Comparison of ENCODE assay signal across 25 mouse cellular contexts in the genomic region with DNA sequence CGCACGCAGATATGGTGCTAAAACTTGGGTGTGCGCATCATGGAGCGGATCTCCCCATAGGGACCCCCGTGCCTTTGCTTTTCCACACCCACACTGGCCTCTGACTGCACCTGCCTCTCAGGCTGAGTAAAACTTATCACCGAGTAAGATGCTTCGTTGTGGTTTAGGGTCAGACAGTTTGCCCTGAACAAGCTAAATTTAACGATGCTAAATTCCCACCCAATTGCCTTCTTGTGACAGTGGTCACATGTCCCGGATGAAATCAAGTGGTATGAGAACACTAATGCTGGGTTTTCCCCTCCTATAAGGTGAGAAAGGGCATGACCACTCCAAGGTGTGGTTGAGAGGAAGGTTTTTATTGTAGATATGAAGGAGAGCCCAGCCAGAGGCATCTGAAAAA. TPM values are rescaled to one million over a fixed set of nuclear protein-coding genes. Genes with fewer than 3 reads are reported as not detected.
DNase-seq lines count a peak whose midpoint lies in the region; ATAC-seq and TF ChIP-seq lines count a peak whose summit lies in the region.
"Had no signal": no experiment of that assay in that cellular context is flagged by ENCODE, and none has a peak within 500 bp of the region (broad histone marks: within the 10 kb centered on the region; RNA-seq: fewer than 3 reads in every experiment).

No protein-coding gene starts in this region.

- peaks cover 5% of the 10 kb centered on the region; the same call in 1 of the 2 replicates for H3K79me2 ChIP-seq in CH12.LX (replicated peaks; ENCODE audit: control insufficient read depth, extremely low read depth, insufficient read depth, poor library complexity, severe bottlenecking)

- dilution Hi-C loops in CH12.LX (cut with MboI; ENCODE audit: extremely low pct_ligation_motif_present, extremely low pct_unique_long_range_greater_than_20kb, low sequenced_read_pairs) = no loop called here

- peak; percentile 76 for TF ChIP-seq EP300 in CH12.LX (IDR thresholded peaks at IDR 0.05; ENCODE audit: low read length)

- H3K36me3 ChIP-seq in testis, adult 2 months (ENCODE audit: control insufficient read depth, insufficient read depth, low read length) = no peaks in the 10 kb centered on the region
- no peaks in the 10 kb centered on the region for H3K36me3 ChIP-seq in CH12.LX (replicated peaks in 1 of 2; ENCODE audit: control insufficient read depth in 1 of 2, insufficient read depth in 1 of 2, low read length in 1 of 2)
- H3K36me3 ChIP-seq in hindbrain, embryonic 14.5 days (replicated peaks; ENCODE audit: control insufficient read depth, insufficient read depth) = no peaks in the 10 kb centered on the region
- H3K36me3 ChIP-seq: embryonic facial prominence, embryonic 15.5 days; heart, embryonic 13.5 days; intestine, embryonic 15.5 days had no signal

- peak overlapping the region; percentile 5 for H3K4me3 ChIP-seq in testis, adult 2 months (ENCODE audit: control insufficient read depth, low read depth, low read length)
- peak overlapping the region in 2 of 3 experiments; percentile 39 to 44 for H3K4me3 ChIP-seq in CH12.LX (replicated peaks in 1 of 3; ENCODE audit: low read depth in 2 of 3, low read length in 2 of 3, poor library complexity in 1 of 3)
- H3K4me3 ChIP-seq in hindbrain, embryonic 14.5 days (replicated peaks; ENCODE audit: low read length) = no peak overlapping the region
- H3K4me3 ChIP-seq: embryonic facial prominence, embryonic 15.5 days; erythroblast, embryonic 14.5 days; heart, embryonic 13.5 days; intestine, embryonic 15.5 days had no signal

- TF ChIP-seq RAD21 in CH12.LX (IDR thresholded peaks at IDR 0.05; ENCODE audit: low read depth, low read length) = no peak

- H3K9ac ChIP-seq in CH12.LX (ENCODE audit: insufficient read depth, low read depth) = peak overlapping the region; percentile 62; the same call in 1 of the 2 replicates
- no peak overlapping the region for H3K9ac ChIP-seq in hindbrain, embryonic 14.5 days
- H3K9ac ChIP-seq: embryonic facial prominence, embryonic 15.5 days; heart, embryonic 13.5 days; intestine, embryonic 15.5 days had no signal

- no peaks in the 10 kb centered on the region for H3K9me3 ChIP-seq in CH12.LX (replicated peaks; ENCODE audit: low read length)
- no peaks in the 10 kb centered on the region for H3K9me3 ChIP-seq in hindbrain, embryonic 14.5 days (ENCODE audit: control insufficient read depth, low read length)
- H3K9me3 ChIP-seq: embryonic facial prominence, embryonic 15.5 days; heart, embryonic 13.5 days; intestine, embryonic 15.5 days had no signal

- H3K27me3 ChIP-seq in testis, adult 2 months (ENCODE audit: control insufficient read depth, insufficient read depth, low read length) = no peaks in the 10 kb centered on the region
- no peaks in the 10 kb centered on the region for H3K27me3 ChIP-seq in CH12.LX (replicated peaks)
- H3K27me3 ChIP-seq in hindbrain, embryonic 14.5 days (ENCODE audit: control insufficient read depth, insufficient read depth, low read length) = no peaks in the 10 kb centered on the region
- H3K27me3 ChIP-seq: embryonic facial prominence, embryonic 15.5 days; intestine, embryonic 15.5 days had no signal

- peak overlapping the region; percentile 52 for H3K4me2 ChIP-seq in CH12.LX (ENCODE audit: insufficient read depth, low read depth, poor library complexity, severe bottlenecking)
- H3K4me2 ChIP-seq in hindbrain, embryonic 14.5 days (replicated peaks) = no peak overlapping the region
- H3K4me2 ChIP-seq: embryonic facial prominence, embryonic 15.5 days; heart, embryonic 13.5 days; intestine, embryonic 15.5 days had no signal

- no peaks in the 10 kb centered on the region for H3K4me1 ChIP-seq in testis, adult 2 months (ENCODE audit: control insufficient read depth, insufficient read depth, low read length)
- H3K4me1 ChIP-seq in CH12.LX (ENCODE audit: control insufficient read depth in 1 of 2, insufficient read depth in 2 of 2) = peaks cover 18 to 55% of the 10 kb centered on the region in 2 experiments
- 0 out of 2 replicates have a peak, but pooled peaks cover 9% of the 10 kb centered on the region for H3K4me1 ChIP-seq in hindbrain, embryonic 14.5 days (replicated peaks; ENCODE audit: control insufficient read depth, insufficient read depth, low read length)
- H3K4me1 ChIP-seq: intestine, embryonic 15.5 days had no signal

- TF ChIP-seq CTCF in testis, adult 2 months (IDR thresholded peaks at IDR 0.05; ENCODE audit: control insufficient read depth, insufficient read depth, insufficient replicate concordance, low read depth, low read length) = no peak
- no peak for TF ChIP-seq CTCF in CH12.LX (conservative IDR thresholded peaks at IDR 0.05 in 1 of 2, IDR thresholded peaks at IDR 0.05 in 1 of 2; ENCODE audit: low read depth in 2 of 2, low read length in 2 of 2)

- in situ Hi-C loops in CH12.LX (cut with MboI; ENCODE audit: low pct_ligation_motif_present, low pct_unique_long_range_greater_than_20kb, low sequenced_read_pairs) = no loop called here

- TF ChIP-seq POLR2A in testis, adult 2 months (IDR thresholded peaks at IDR 0.05; ENCODE audit: control insufficient read depth, low read depth, low read length) = no peak
- TF ChIP-seq POLR2A in CH12.LX (IDR thresholded peaks at IDR 0.05; ENCODE audit: low read depth, low read length) = no peak; the same call in 1 of the 2 replicates

- peak; percentile 29 for ATAC-seq in inflammation-experienced regulatory T-cells, adult 6 months
- ATAC-seq in hindbrain, embryonic 14.5 days (ENCODE audit: low FRiP score) = no peak
- ATAC-seq: forebrain, embryonic 16.5 days; hindbrain, embryonic 16.5 days; intestine, embryonic 15.5 days had no signal

- DNase-seq in testis, postnatal 14 days (ENCODE audit: low spot score) = no peak
- DNase-seq in CH12.LX (ENCODE audit: extremely low read depth) = peak; percentile 89
- peak; percentile 17 for DNase-seq in testis, postnatal 10 days (ENCODE audit: low spot score)
- DNase-seq in adrenal gland, adult 2 months = no peak
- no peak for DNase-seq in hindbrain, embryonic 14.5 days (ENCODE audit: low spot score)
- DNase-seq in urinary bladder, postnatal 14 days (ENCODE audit: low spot score) = no peak
- DNase-seq: adrenal gland, postnatal 25 days; cerebellum, adult 18-20 months; cerebellum, adult 9-11 months; cerebellum, postnatal 36 days; gastrocnemius, postnatal 14 days; heart, postnatal 36 days; kidney, adult 18-20 months had no signal

- 93% methylated on average over 9 of the region's 9 CpGs for WGBS in hindbrain, embryonic 14.5 days

- H3K27ac ChIP-seq in testis, adult 2 months (ENCODE audit: control insufficient read depth, insufficient read depth, low read depth, low read length) = no peak overlapping the region
- peak overlapping the region; percentile 98 for H3K27ac ChIP-seq in CH12.LX (ENCODE audit: insufficient read depth, low read depth)
- no peak overlapping the region for H3K27ac ChIP-seq in hindbrain, embryonic 14.5 days
- H3K27ac ChIP-seq: embryonic facial prominence, embryonic 15.5 days; heart, embryonic 13.5 days; intestine, embryonic 15.5 days had no signal

TF ChIP-seq in CH12.LX, 34 proteins besides CTCF, POLR2A, EP300 and RAD21 (continues in another document):
- TF ChIP-seq IRF4 (IDR thresholded peaks at IDR 0.05; ENCODE audit: low read depth, low read length) (peak; percentile 37; the same call in 1 of the 2 replicates), TBP (conservative IDR thresholded peaks at IDR 0.05; ENCODE audit: low read depth, low read length) (0 out of 2 replicates have a peak, but pooled peaks have one; percentile 17), USF2 (conservative IDR thresholded peaks at IDR 0.05; ENCODE audit: low read depth, low read length) (peak; percentile 84), RCOR1 (conservative IDR thresholded peaks at IDR 0.05; ENCODE audit: low read depth, low read length) (no peak), POLR2AphosphoS2 (IDR thresholded peaks at IDR 0.05; ENCODE audit: low read depth, low read length) (no peak), ZNF384 (IDR thresholded peaks at IDR 0.05; ENCODE audit: low read depth, low read length) (no peak), MEF2A (IDR thresholded peaks at IDR 0.05; ENCODE audit: borderline replicate concordance, low read depth, low read length) (peak; percentile 92), MXI1 (IDR thresholded peaks at IDR 0.05; ENCODE audit: low read depth, low read length) (no peak), ZC3H11A (IDR thresholded peaks at IDR 0.05; ENCODE audit: low read depth, low read length) (no peak), PAX5 (IDR thresholded peaks at IDR 0.05; ENCODE audit: low read length) (no peak), E2F4 (IDR thresholded peaks at IDR 0.05; ENCODE audit: insufficient replicate concordance, low read depth, low read length) (no peak), BHLHE40 (IDR thresholded peaks at IDR 0.05; ENCODE audit: low read depth, low read length) (peak; percentile 94)

RNA-seq across cellular contexts. Expression of gene Klrg1, which starts 11.1 kb away (rescaled TPM):
- polyA plus RNA-seq in testis, adult 2 months (2012; rRNA removed) = 0.16 and 0.18 TPM in 2 replicates
- total RNA-seq in CH12.LX (2012; rRNA removed) (1.4 and 2.0 TPM in 2 replicates), CH12.LX (2014; rRNA removed) (4.7 and 6.0 TPM in 2 replicates)
- 2.8 and 3.7 TPM in 2 replicates for polyA plus RNA-seq in CH12.LX (2012; ENCODE audit: insufficient read length, low read depth)
- 10 to 100 TPM; 31.8 to 88.8 (median 33.5) TPM for polyA plus RNA-seq in inflammation-experienced regulatory T-cells, adult 6 months (2017; shearing (Covaris generic))
- under 1 TPM in 1 of 2 experiments, not detected in 1; 0.28 TPM for total RNA-seq in adrenal gland, adult 2 months (2021)
- polyA plus RNA-seq in adrenal gland, adult 2 months (2012; rRNA removed) = not detected in 2 replicates
- polyA plus RNA-seq in hindbrain, embryonic 14.5 days (2014; fragmentation: Nextera tagmentation; extraction: Ambion mirVana) = 0.53 and 0.82 TPM in 2 replicates
- total RNA-seq: adrenal gland, postnatal 25 days; ES-E14; gastrocnemius, postnatal 14 days; heart, postnatal 36 days had no signal
- polyA plus RNA-seq: embryonic facial prominence, embryonic 11.5 days; embryonic facial prominence, embryonic 15.5 days; erythroblast, embryonic 14.5 days; forebrain, embryonic 11.5 days; heart, embryonic 13.5 days; heart, postnatal 0 days; intestine, embryonic 15.5 days had no signal

RNA-seq across cellular contexts. Expression of gene M6pr, which starts 14.7 kb away (rescaled TPM):
- polyA plus RNA-seq in testis, adult 2 months (2012; rRNA removed) = 19.8 and 24.3 TPM in 2 replicates
- 148 and 170 TPM in 2 replicates for total RNA-seq in CH12.LX (2012; rRNA removed)
- 291 and 317 TPM in 2 replicates for total RNA-seq in CH12.LX (2014; rRNA removed)
- polyA plus RNA-seq in CH12.LX (2012; ENCODE audit: insufficient read length, low read depth) = 228 and 240 TPM in 2 replicates
- 100 to 1,000 TPM; 251 to 357 (median 252) TPM for polyA plus RNA-seq in inflammation-experienced regulatory T-cells, adult 6 months (2017; shearing (Covaris generic))
- total RNA-seq in adrenal gland, adult 2 months (2021) = 100 to 1,000 TPM; 159 to 173 TPM
- polyA plus RNA-seq in adrenal gland, adult 2 months (2012; rRNA removed) = 31.4 and 41.9 TPM in 2 replicates
- 51.4 and 53.7 TPM in 2 replicates for polyA plus RNA-seq in hindbrain, embryonic 14.5 days (2014; fragmentation: Nextera tagmentation; extraction: Ambion mirVana)

RNA-seq across cellular contexts. Expression of gene Phc1, which starts 46.6 kb away (rescaled TPM):
- 193 and 198 TPM in 2 replicates for polyA plus RNA-seq in testis, adult 2 months (2012; rRNA removed)
- total RNA-seq in CH12.LX (2012; rRNA removed) (4.1 and 6.5 TPM in 2 replicates), CH12.LX (2014; rRNA removed) (2.1 and 2.9 TPM in 2 replicates)
- 9.9 and 13.8 TPM in 2 replicates for polyA plus RNA-seq in CH12.LX (2012; ENCODE audit: insufficient read length, low read depth)
- polyA plus RNA-seq in inflammation-experienced regulatory T-cells, adult 6 months (2017; shearing (Covaris generic)) = 1 to 10 TPM; 6.3 to 7.6 (median 6.7) TPM
- 10 to 100 TPM; 24.8 to 33.6 TPM for total RNA-seq in adrenal gland, adult 2 months (2021)
- polyA plus RNA-seq in adrenal gland, adult 2 months (2012; rRNA removed) = 39.9 and 62.2 TPM in 2 replicates
- polyA plus RNA-seq in hindbrain, embryonic 14.5 days (2014; fragmentation: Nextera tagmentation; extraction: Ambion mirVana) = 37.0 and 39.0 TPM in 2 replicates

Comparison
In these comparisons a context has a peak if more than half of its experiments do, and no peak if none do; other contexts are left out.
1. DNase-seq: peak in CH12.LX (single experiment) and testis, postnatal 10 days (single experiment); none in testis, postnatal 14 days (single experiment), adrenal gland, adult 2 months (single experiment), hindbrain, embryonic 14.5 days (single experiment) and urinary bladder, postnatal 14 days (single experiment).